Mouse (Mus musculus) thymus, postnatal 10 days (tissue): ENCODE measurements around the gene Rtn4rl2.

ENCODE experiments used
- DNase-seq, 2 experiments: peaks; one replicate each; pipeline ENCODE4 v3.0.0; 2021; ENCODE audit warnings: low spot score in 2 of 2

Rtn4rl2 gene

GRCm38 (mm10) chr2:84850407-84851129 lies 35.9 kb downstream of the Rtn4rl2 start:
- DNase-seq = no peak

- no peak for DNase-seq
Measured at GRCm38 (mm10) chr2:84845226-84845625, 41.3 kb downstream of the Rtn4rl2 start.

GRCm38 (mm10) chr2:84843654-84844053 lies 42.9 kb downstream of the Rtn4rl2 start:
- peak; percentile 36 to 37 for DNase-seq

GRCm38 (mm10) chr2:84841905-84842304 lies 44.6 kb downstream of the Rtn4rl2 start:
- peak in 1 of 2 experiments; percentile 29 for DNase-seq

- DNase-seq = peak in 1 of 2 experiments; percentile 30
Measured at GRCm38 (mm10) chr2:84840748-84841563, 45.6 kb downstream of the Rtn4rl2 start.

- DNase-seq = peak; percentile 49 to 58
Measured at GRCm38 (mm10) chr2:84840016-84840747, 46.3 kb downstream of the Rtn4rl2 start.

GRCm38 (mm10) chr2:84838993-84839980 lies 47.2 kb downstream of the Rtn4rl2 start:
- DNase-seq = peak in 1 of 2 experiments; percentile 27

GRCm38 (mm10) chr2:84838593-84838949 lies 47.9 kb downstream of the Rtn4rl2 start, which contains the start of gene Slc43a1:
Gene Slc43a1, plus strand, starts transcription at chr2:84838850.
- DNase-seq = no peak

- DNase-seq = peak; percentile 39 to 41
Measured at GRCm38 (mm10) chr2:84837817-84838592, 48.5 kb downstream of the Rtn4rl2 start.

GRCm38 (mm10) chr2:84837107-84837506 lies 49.4 kb downstream of the Rtn4rl2 start:
- DNase-seq = peak; percentile 54 to 58

- DNase-seq = peak; percentile 70 to 87
Measured at GRCm38 (mm10) chr2:84831666-84832391, 54.7 kb downstream of the Rtn4rl2 start.

GRCm38 (mm10) chr2:84827283-84827920 lies 59.1 kb downstream of the Rtn4rl2 start:
- DNase-seq = no peak

- peak; percentile 36 to 40 for DNase-seq
Measured at GRCm38 (mm10) chr2:84826488-84827282, 59.8 kb downstream of the Rtn4rl2 start, which contains the start of gene Timm10. Gene Timm10, plus strand, starts transcription at chr2:84826997.

GRCm38 (mm10) chr2:84823237-84823636 lies 63.3 kb downstream of the Rtn4rl2 start:
- DNase-seq = no peak

- DNase-seq = no peak
Measured at GRCm38 (mm10) chr2:84822552-84822951, 64.0 kb downstream of the Rtn4rl2 start, which contains the start of gene Smtnl1. Gene Smtnl1, minus strand, starts transcription at chr2:84822652.
